Mouse (Mus musculus) limb, embryonic 13.5 days (tissue): ENCODE results near the gene 1700029I15Rik. TPM values are rescaled to one million over a fixed set of nuclear protein-coding genes. Genes with fewer than 3 reads are reported as not detected.

Experiments
- ATAC-seq: fragments of 200-750 bp; cut with Nextera tagmentation; 2 replicates; pipeline ENCODE4 v1.8.0; 2017; ENCODE audit warnings: low read depth, moderate number of reproducible peaks, moderate TSS enrichment; ENCODE audit not compliant: low FRiP score
- H3K27ac ChIP-seq: fragments of 300-500 bp; sonication (generic); 2 replicates; pipeline ENCODE4 v1.5.1; 2015; ENCODE audit warnings: inconsistent platforms, mild to moderate bottlenecking, moderate library complexity
- H3K27me3 ChIP-seq: fragments of 300-500 bp; sonication (generic); 2 replicates; pipeline ENCODE4 v1.6.1; 2015; ENCODE audit warnings: mild to moderate bottlenecking, inconsistent platforms
- H3K36me3 ChIP-seq: fragments of 300-500 bp; sonication (generic); 2 replicates; pipeline ENCODE4 v1.6.1; 2015; ENCODE audit warnings: inconsistent platforms, mild to moderate bottlenecking, moderate library complexity
- H3K4me1 ChIP-seq: fragments of 300-500 bp; sonication (generic); 2 replicates; pipeline ENCODE4 v1.6.1; 2015; ENCODE audit warnings: inconsistent platforms
- H3K4me2 ChIP-seq: fragments of 300-500 bp; sonication (generic); replicated peaks from 2 replicates; pipeline ENCODE4 v1.6.1; 2015; ENCODE audit warnings: inconsistent platforms, mild to moderate bottlenecking, moderate library complexity
- H3K4me3 ChIP-seq: fragments of 300-500 bp; sonication (generic); 2 replicates; pipeline ENCODE4 v1.5.1; 2015; ENCODE audit warnings: moderate library complexity, mild to moderate bottlenecking, inconsistent platforms
- H3K9ac ChIP-seq: fragments of 300-500 bp; sonication (generic); 2 replicates; pipeline ENCODE4 v1.6.1; 2015; ENCODE audit warnings: mild to moderate bottlenecking, inconsistent platforms
- H3K9me3 ChIP-seq: fragments of 300-500 bp; sonication (generic); 2 replicates; pipeline ENCODE4 v1.6.1; 2016; ENCODE audit warnings: inconsistent platforms
- WGBS: fragments of 180-500 bp; shearing (Covaris S2); methylation state at CpG from one replicate; pipeline ENCODE4 v1.1.7; 2015; 5-methylcytosine and 5-hydroxymethylcytosine counted together
- polyA plus RNA-seq: library from polyadenylated mRNA; unstranded; fragments of >200 nt; fragmentation: Nextera tagmentation; extraction: Ambion mirVana; gene quantifications from 2 replicates; pipeline ENCODE4 v1.2.1, GENCODE M21; 2015

Gene 1700029I15Rik
- polyA plus RNA-seq, 1 experiment from 2014 or later = 4.8 TPM

DNA sequence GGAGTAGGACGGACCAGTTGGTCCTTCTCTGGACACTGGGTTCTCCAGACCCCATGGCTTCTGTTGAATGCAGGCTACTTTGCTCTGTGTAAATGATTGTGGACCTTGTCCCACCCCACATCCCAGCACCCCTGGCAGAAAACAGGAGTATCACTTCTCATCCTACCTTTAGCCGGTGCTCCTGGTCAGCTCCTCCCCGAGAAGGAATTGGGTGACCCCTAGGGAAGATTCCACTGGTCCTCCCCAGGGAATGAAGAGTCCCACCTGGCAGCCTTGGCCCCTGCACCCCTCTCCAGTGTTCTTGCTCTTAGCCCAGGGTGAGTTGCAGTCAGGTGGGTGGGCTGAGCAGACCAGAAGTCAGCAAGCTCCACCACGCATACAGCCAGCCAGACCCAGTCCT lies 18.3 kb upstream of the 1700029I15Rik start:
- H3K4me2 ChIP-seq = no peak overlapping the region
- no peaks in the 10 kb centered on the region for H3K9me3 ChIP-seq
- no peak for ATAC-seq
- no peak overlapping the region for H3K27ac ChIP-seq
- peaks cover 62% of the 10 kb centered on the region for H3K36me3 ChIP-seq
- no peak overlapping the region for H3K4me3 ChIP-seq
- H3K4me1 ChIP-seq = peaks cover 7% of the 10 kb centered on the region; the same call in 1 of the 2 replicates
- H3K9ac ChIP-seq = no peak overlapping the region
- peaks cover under 1% of the 10 kb centered on the region for H3K27me3 ChIP-seq
- WGBS = 89% methylated on average over 4 of the region's 4 CpGs

DNA sequence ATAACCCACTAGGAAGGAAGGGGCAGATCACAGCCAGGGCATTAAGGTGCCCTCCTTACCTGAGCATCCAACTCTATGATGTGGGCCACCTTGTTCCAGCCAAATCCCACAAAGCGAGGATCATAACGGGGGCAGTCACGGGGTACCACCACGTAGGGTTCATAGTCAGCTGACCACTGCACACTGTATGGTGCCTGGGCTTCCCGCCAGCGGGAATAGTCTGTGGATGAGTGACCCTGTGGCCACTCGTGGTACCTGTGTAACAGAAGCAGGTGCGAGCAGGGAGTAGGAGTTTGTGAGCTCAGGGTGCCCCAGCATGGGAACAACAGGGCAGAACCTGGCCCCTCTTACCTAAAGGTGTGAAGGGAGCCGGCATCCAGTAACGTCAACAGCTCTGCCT lies 16.8 kb upstream of the 1700029I15Rik start:
- Histone ChIP-seq H3K27ac (no peak overlapping the region), H3K4me1 (peaks cover 21% of the 10 kb centered on the region), H3K4me2 (no peak overlapping the region), H3K9ac (no peak overlapping the region), H3K9me3 (no peaks in the 10 kb centered on the region), H3K36me3 (peaks cover 48% of the 10 kb centered on the region), H3K4me3 (no peak overlapping the region), H3K27me3 (peaks cover 13% of the 10 kb centered on the region)
- ATAC-seq = no peak
- WGBS = 90% methylated on average over 10 of the region's 10 CpGs

DNA sequence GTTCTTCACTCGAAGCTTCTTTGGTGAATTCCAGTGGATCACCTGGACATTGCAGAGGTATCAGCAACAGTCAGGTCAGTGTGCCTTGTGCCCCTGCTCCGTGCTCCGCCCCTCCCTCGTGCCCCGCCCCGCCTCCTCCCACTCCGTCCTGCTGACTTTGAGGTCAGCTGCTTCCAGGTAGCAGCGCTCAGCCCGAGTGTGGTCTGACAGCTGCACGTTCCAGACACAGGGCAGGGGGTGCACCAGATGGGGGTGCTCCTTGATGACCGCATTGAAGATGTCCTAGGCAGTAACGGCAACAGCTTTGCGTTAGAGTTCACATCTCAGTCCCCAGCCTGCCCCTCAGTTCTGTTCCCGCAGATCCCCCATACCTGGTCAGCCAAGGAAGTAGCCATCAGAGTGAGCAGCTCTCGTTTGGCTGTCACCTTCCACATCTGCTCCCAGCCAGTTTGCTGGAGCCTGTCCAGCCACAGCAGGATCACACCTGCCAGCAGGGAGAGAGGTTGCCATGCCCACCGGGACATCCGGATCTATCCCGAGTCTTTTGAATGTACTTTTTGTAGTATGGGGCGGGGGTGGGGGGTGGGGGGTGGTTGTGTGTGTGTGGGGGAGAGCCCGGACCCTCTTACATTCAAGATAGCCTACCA lies 14.8 kb upstream of the 1700029I15Rik start:
- Histone ChIP-seq H3K4me1 (peaks cover 41% of the 10 kb centered on the region), H3K9ac (no peak overlapping the region), H3K4me3 (no peak overlapping the region), H3K27me3 (peaks cover 32% of the 10 kb centered on the region), H3K36me3 (peaks cover 38% of the 10 kb centered on the region), H3K4me2 (no peak overlapping the region), H3K27ac (no peak overlapping the region), H3K9me3 (no peaks in the 10 kb centered on the region)
- 24% methylated on average over 20 of the region's 20 CpGs for WGBS
- no peak for ATAC-seq

DNA sequence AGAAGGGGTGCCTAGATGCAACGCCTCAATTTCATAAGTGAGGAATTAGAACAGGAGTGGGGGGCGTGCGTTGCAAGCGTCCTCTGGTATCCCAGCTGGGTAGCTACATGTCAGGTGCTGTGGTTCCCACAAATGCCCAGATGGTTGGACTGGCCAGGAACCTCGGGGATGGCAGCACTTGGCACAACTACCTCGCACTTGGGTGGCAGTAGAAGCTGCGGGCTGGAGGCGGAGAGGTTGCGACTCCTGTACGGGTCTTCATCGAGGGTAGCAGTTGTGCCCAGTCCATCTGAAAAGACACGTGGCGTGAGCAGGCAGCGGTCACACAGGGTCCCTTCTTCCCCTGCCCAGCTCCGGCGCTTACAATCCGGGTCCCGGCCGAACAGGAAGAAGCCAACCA lies 12.0 kb upstream of the 1700029I15Rik start:
- Histone ChIP-seq H3K4me3 (peak overlapping the region; percentile 56), H3K36me3 (peaks cover 14% of the 10 kb centered on the region; the same call in 1 of the 2 replicates), H3K4me2 (peak overlapping the region; percentile 88), H3K9ac (peak overlapping the region; percentile 70), H3K27me3 (peaks cover 34% of the 10 kb centered on the region), H3K27ac (no peak overlapping the region), H3K9me3 (no peaks in the 10 kb centered on the region), H3K4me1 (peaks cover 57% of the 10 kb centered on the region)
- ATAC-seq = no peak
- 11% methylated on average over 19 of the region's 19 CpGs for WGBS

DNA sequence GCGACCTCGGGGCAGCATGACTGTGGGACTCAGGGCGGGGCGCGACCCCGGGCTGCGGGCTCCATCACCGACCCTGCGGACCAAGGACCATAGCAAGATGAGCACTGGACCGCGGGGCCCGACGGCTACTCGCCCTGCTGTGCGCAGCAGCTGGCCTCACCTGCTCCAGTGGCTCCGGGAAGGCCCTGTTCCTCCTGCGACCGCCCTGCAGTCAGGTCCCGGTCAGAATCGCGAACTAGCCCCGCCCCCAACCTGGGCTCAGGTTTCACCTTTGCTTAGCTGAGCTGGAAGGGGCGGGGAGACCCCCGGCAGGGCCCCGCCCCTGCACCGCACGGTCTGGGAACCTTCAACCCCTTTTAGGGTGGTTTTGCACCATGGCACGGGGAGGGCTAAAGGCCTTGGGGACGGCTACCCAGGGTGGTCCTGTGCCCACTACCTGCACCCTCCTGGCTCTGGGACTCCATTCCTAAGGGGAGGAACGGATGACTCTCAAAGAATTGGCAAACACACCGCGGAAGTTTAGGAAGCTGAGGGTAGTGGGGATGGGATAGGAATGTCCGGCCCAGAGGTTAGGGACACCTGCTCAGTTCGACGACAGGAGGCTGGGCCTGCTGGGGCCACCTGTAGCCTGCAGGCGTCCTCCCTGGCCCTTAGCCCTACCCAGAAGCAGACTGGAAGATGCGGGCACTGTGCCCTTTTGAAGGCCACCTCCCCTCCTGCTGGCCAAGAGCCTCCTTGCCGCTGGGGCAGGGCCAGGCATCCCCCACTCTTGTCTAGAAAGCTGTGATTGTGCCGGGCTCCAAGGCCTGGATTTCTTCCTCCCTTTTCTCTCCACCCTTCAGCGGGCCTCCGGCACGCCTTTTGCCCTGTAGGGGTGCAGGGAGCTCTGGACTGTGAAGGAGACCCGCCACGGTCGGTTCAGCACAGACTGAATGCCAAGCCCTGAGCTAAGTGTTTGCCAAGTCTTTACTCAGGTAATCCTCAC lies 11.2 kb upstream of the 1700029I15Rik start:
- WGBS = 5% methylated on average over 44 of the region's 45 CpGs
- H3K9me3 ChIP-seq = no peaks in the 10 kb centered on the region
- H3K4me2 ChIP-seq = peak overlapping the region; percentile 88
- peak overlapping the region; percentile 70 for H3K9ac ChIP-seq
- peaks cover 34% of the 10 kb centered on the region for H3K27me3 ChIP-seq
- ATAC-seq = peak; percentile 33
- H3K4me1 ChIP-seq = peaks cover 62% of the 10 kb centered on the region
- H3K27ac ChIP-seq = peak overlapping the region; percentile 73
- H3K36me3 ChIP-seq = peaks cover 11% of the 10 kb centered on the region; the same call in 1 of the 2 replicates
- peak overlapping the region; percentile 56 for H3K4me3 ChIP-seq

DNA sequence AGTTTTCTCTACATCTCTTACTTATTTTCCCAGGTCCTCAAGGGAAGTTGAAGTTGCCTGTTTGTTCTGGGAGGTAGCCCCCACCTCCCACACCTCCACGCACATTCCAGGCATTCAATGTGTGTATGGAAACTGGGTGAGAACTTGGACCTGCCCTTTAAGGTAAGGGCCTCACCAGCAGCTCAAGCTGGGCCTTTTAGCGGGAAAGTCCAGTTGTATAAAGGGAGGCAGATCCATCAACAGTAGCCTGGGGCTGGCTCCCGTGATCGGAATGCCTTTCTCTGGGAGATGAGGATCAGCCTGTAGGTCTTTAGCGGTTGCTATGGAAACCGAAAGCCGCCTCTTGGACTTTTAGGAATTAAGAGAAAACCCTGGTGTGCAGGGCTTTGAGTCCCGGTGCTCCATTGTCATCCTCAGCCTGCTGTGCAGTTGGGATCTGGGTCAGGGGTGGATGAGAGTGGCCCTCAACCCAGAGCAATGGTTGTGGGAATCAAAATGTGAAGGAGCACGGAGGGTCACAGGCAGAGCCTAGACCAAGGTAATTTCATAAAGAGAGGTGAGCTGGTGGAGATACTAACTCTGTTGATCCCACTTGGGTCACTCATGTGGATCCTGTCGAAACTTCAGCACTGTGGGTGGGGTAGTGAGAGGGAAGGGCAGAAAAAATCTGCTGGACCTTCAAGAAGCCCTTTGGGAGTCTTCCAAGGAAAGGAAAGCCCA lies 10.2 kb upstream of the 1700029I15Rik start:
- 0 out of 2 replicates have a peak, but pooled peaks cover 3% of the 10 kb centered on the region for H3K36me3 ChIP-seq
- H3K4me1 ChIP-seq = peaks cover 67% of the 10 kb centered on the region
- H3K9ac ChIP-seq = 0 out of 2 replicates have a peak overlapping the region, but pooled peaks have one; percentile 19
- 25% methylated on average over 10 of the region's 10 CpGs for WGBS
- H3K4me3 ChIP-seq = no peak overlapping the region
- peak overlapping the region; percentile 88 for H3K4me2 ChIP-seq
- no peaks in the 10 kb centered on the region for H3K9me3 ChIP-seq
- ATAC-seq = no peak
- H3K27ac ChIP-seq = peak overlapping the region; percentile 73; the same call in 1 of the 2 replicates
- H3K27me3 ChIP-seq = peaks cover 34% of the 10 kb centered on the region

DNA sequence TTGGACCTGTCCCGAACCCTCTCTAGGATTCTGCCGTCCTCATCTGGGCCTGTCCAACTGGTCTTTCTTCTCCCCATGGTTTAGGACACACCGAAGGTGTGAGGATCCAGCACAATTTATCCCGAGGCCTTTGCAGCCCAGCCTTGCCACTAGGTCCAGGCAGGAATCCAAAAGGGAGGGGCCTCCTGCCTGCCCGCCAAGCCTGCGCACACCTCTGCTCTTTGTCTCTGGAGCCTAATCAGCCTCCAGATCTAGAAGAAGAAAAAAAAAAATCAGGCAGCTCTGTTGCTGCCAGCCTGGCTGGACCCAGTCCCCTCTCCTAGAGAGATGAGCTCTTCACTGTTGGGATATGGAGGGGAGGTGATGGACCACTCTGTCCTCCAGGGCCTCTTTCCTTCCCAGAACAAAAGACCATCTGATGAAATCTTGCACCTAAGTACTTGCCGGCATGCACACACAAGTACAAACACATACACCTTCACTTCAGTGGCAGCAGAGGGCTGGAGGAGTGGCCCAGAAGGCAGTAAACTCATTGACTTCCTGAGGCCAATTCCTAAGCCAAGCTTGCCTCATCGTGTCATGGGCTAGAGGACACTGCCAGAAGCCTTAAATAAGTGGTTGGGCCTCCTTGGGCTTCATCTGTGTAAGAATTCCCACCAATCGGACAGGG lies 9.4 kb upstream of the 1700029I15Rik start:
- Histone ChIP-seq H3K4me1 (peaks cover 61% of the 10 kb centered on the region), H3K9me3 (no peaks in the 10 kb centered on the region), H3K4me2 (no peak overlapping the region), H3K36me3 (no peaks in the 10 kb centered on the region; the same call in 1 of the 2 replicates), H3K4me3 (no peak overlapping the region), H3K27me3 (peaks cover 34% of the 10 kb centered on the region), H3K9ac (0 out of 2 replicates have a peak overlapping the region, but pooled peaks have one; percentile 19), H3K27ac (peak overlapping the region; percentile 44; the same call in 1 of the 2 replicates)
- WGBS = 52% methylated on average over 9 of the region's 9 CpGs
- ATAC-seq = no peak

DNA sequence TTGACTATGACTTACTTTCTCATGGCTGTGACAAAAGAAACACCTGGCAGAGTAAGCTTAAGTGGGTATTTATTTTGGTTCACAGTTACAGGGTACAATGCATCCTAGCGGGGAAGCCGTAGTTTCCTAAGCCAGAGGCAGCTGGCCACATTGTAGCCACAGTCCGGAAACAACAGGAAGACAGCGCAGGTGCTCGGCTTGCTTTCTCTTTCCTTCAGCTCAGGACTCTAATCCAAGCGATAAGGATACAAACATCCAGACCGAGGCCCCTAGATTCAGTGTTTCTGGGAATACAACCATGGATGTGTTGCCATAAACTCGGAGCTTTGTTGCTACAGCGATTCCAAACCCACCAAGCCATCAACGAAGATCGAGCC lies 8.9 kb upstream of the 1700029I15Rik start:
- Histone ChIP-seq H3K9me3 (no peaks in the 10 kb centered on the region), H3K9ac (no peak overlapping the region), H3K4me1 (peaks cover 61% of the 10 kb centered on the region), H3K4me3 (no peak overlapping the region), H3K27me3 (peaks cover 34% of the 10 kb centered on the region), H3K4me2 (peak overlapping the region; percentile 97; the same call in 1 of the 2 replicates), H3K27ac (peak overlapping the region; percentile 6; the same call in 1 of the 2 replicates), H3K36me3 (peaks cover 5% of the 10 kb centered on the region)
- ATAC-seq = no peak
- 79% methylated on average over 11 of the region's 11 CpGs for WGBS

DNA sequence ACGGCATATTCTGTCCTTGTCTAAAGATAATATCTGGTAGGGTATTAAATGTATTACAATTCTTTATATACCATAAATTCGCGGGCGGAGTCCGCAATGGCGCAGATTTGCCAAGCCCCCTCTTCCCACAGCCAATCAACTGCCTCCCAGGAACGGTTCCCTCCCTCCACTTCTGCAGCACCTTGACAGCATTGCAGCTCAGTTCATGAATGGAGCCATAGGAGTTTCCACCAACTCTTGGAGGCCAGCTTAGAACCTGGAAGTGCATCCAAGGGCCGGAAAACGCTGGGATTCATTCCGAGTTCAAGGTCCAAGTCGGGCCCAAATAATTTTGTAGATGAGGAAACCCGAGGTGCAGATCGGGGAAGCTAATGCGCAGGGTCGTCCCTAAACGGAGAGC lies 7.8 kb upstream of the 1700029I15Rik start, which contains the start of the genes Pex16 and Large2:
TSS of gene Pex16 (plus strand) at position 163 of the 400 bp plus-strand sequence.
TSS of gene Large2 (minus strand) at position 356 of the 400 bp plus-strand sequence.
- peak; percentile 14; the same call in 1 of the 2 replicates for ATAC-seq
- peaks cover 57% of the 10 kb centered on the region for H3K4me1 ChIP-seq

DNA sequence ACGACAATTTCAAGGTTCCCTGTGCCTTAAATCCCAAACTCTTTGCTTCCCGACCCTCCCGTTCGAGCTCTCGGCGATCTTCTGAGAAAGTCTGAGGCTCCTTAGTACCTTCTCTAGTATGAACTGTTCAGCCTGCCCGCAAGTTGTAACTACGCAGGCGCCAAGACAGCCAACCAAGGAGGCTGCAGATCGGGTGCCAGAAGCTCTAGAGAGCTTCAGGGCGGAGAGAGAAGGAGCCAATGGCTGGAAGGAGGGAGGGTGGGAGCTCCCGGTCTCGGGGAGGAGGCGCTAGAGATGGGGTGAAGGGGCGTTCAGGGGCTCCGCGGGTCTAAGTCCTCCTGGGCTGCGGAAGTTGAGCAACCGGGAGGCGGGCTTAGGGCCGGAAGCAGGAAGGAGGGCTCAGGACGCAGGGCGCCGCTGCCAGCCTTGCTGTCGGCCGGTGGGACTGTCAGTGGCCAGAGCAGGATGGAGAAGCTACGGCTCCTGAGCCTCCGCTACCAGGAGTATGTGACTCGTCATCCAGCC lies 7.2 kb upstream of the 1700029I15Rik start:
- H3K4me1 ChIP-seq = peaks cover 50% of the 10 kb centered on the region

More for the DNA sequence above, 7.8 kb upstream of the 1700029I15Rik start, which contains the start of the genes Pex16 and Large2:
- Histone ChIP-seq H3K9me3 (no peaks in the 10 kb centered on the region), H3K4me3 (peak within 1 kb of the TSS; percentile 80), H3K27ac (peak within 1 kb of the TSS; percentile 84), H3K4me2 (peak within 1 kb of the TSS; percentile 97), H3K9ac (peak within 1 kb of the TSS; percentile 78), H3K36me3 (peaks cover 16% of the 10 kb centered on the region), H3K27me3 (peaks cover 31% of the 10 kb centered on the region)
- WGBS = under 1% methylated on average over 16 of the region's 16 CpGs

More for the DNA sequence above, 7.2 kb upstream of the 1700029I15Rik start:
- peak overlapping the region; percentile 84 for H3K27ac ChIP-seq
- H3K27me3 ChIP-seq = peaks cover 24% of the 10 kb centered on the region
- peak overlapping the region; percentile 80 for H3K4me3 ChIP-seq
- H3K36me3 ChIP-seq = peaks cover 22% of the 10 kb centered on the region
- H3K9ac ChIP-seq = peak overlapping the region; percentile 78
- WGBS = under 1% methylated on average over 27 of the region's 29 CpGs
- H3K9me3 ChIP-seq = no peaks in the 10 kb centered on the region
- H3K4me2 ChIP-seq = peak overlapping the region; percentile 97
- peak; percentile 94 for ATAC-seq
